Mouse (Mus musculus) layer of hippocampus, adult 2 months (tissue): ENCODE data around the gene Slc12a5. TPM values are rescaled to one million over a fixed set of nuclear protein-coding genes. Genes with fewer than 3 reads are reported as not detected.

Experiments used
- DNase-seq, 2 experiments: peaks; one replicate each; pipeline ENCODE4 v3.0.0; 2022; ENCODE audit warnings: low spot score in 2 of 2
- H3K27ac ChIP-seq: fragments of 200-600 bp; 2 replicates; pipeline ENCODE4 v1.8.1; 2022
- H3K4me3 ChIP-seq: fragments of 200-600 bp; 2 replicates; pipeline ENCODE4 v1.8.1; 2022; ENCODE audit warnings: mild to moderate bottlenecking
- CTCF ChIP-seq: fragments of 200-600 bp; conservative IDR thresholded peaks from 2 replicates; pipeline ENCODE4 v1.8.1; 2022; ENCODE audit warnings: antibody characterized with exemption, mild to moderate bottlenecking, moderate library complexity
- long read RNA-seq, 2 experiments: library from polyadenylated mRNA; stranded (forward); transcript quantifications; one replicate each; pipeline ENCODE4 v2.0.0; 2021; ENCODE audit warnings: borderline mapping rate in 2 of 2
- total RNA-seq, 2 experiments: library from RNA; stranded (reverse); gene quantifications; 2 replicates each; pipeline ENCODE4 v1.2.3; 2021

Slc12a5 gene
- total RNA-seq, result 100 to 1,000 TPM; 406 to 409 TPM
- long read RNA-seq, experiment 1, partial matches to known transcripts, result 38 of 72 reads
- long read RNA-seq, experiment 1, other reads (novel, unspliced or antisense), result 31 of 72 reads
- long read RNA-seq, experiment 2, partial matches to known transcripts, result 74 of 80 reads
- long read RNA-seq, experiment 2, other reads (novel, unspliced or antisense), result 2 of 80 reads

- no peak for TF ChIP-seq CTCF
- DNase-seq, result no peak
- peak within 1 kb of the TSS; percentile 77 for H3K27ac ChIP-seq
- peak within 1 kb of the TSS; percentile 64 for H3K4me3 ChIP-seq
These were observed at the start of gene Slc12a5 for GRCm38 (mm10) chr2:164960716-164961441. Gene Slc12a5 (plus strand): TSS chr2:164960802.

DNA sequence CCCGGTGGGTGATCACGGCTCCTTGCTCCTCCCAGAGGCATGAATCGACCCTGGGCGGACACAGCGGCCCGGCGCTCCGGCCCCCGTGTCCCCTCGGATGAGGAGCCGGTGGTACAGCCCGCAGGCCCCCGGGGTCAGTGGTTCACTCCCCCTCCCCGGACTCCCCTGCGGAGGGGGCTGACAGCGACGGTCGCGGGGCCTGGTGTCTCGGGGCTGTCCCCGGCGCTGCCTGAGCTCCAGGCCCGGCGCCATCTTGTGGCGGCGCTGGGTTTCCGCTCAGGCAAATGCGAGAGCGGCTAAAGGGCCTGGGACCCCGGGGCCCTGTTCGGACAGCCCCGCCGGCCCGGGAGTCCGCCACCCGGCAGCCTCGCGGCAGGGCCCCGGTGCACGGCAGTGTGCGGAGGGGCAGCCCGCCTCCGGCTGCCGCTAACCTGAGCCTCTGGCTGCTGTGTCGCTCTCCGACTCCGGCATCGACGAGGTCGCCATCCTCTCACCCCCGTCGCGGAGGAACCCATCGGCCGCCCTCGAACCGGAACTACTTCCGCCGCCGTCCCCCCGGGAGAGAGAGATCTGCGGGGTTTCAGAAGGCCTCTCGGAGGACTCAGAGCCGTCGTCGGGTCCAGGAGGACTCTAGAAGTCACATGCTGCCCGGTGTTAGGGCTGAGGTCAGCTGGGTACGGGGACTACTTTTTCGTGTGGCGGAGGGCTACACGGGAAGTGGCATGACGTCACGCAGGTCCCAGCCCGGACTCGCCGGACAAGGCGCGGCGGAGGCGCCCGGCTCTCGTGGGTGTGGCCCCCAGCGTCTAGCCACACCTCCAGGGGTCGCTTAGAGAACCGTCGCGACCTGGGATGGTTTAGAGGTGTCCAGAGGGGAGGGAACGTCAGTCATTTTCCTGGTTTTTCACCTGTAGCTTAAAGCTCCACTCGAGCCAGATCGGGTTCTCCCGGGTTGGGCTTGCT, 49.2 kb upstream of the Slc12a5 start, which contains the start of gene Zfp335:
Gene Zfp335, minus strand, starts transcription at position 672 of the 963 bp plus-strand sequence.
- H3K4me3 ChIP-seq, result peak within 1 kb of the TSS; percentile 96
- TF ChIP-seq CTCF, result peak; percentile 74
- H3K27ac ChIP-seq, result peak within 1 kb of the TSS; percentile 100
- DNase-seq, result peak; percentile 87 to 89

DNA sequence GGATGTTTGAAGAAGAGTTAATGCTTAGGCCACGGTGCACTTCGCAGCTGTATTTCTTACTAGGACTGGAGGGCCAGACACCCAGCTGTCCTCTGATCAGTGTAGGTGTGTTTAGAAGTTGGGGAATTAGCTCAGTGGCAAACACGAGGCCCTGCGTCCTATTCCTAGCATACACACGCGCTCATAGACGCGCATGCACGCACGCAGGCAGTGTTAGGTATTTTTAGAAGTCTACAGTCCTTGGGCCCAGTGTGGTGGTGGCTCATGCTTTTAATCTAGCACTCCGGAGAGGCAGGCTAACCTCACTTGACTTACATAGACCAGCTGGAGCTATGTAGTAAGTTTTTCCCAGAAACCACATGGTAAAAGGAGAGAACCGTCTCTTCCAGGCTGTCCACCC, 48.5 kb upstream of the Slc12a5 start:
- peak; percentile 50 to 55 for DNase-seq
- no peak for TF ChIP-seq CTCF
- Histone ChIP-seq H3K4me3 (peak overlapping the region; percentile 96), H3K27ac (peak overlapping the region; percentile 100)

DNA sequence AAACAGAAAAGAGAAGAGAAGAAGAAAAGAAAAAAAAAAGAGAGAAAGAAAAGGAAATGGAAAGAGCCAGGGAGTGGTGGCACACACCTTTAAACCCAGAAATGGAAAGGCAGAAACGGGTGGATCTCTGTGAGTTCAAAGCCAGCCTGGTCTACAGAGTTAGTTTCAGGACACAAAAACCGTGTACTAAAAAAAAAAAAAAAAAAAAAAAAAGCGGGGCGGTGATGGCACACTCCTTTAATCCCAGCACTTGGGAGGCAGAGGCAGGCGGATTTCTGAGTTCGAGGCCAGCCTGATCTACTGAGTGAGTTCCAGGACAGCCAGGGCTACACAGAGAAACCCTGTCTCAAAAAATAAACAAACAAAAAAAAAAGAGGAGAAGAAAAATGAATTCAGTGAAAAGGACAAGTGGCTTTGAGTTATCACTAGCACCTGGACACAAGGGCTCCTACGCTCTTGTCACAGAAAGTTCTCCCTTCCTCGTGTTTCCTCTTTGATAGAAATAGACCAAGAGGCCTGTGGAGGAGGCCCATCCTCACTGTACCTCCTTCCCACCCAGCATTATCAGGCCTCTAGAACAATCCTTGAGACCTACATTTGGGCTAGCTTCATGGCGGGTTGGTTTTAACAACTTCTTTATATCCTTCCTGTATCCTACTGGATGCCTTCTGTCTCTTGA, 47.7 kb upstream of the Slc12a5 start:
- Histone ChIP-seq H3K27ac (peak overlapping the region; percentile 100), H3K4me3 (peak overlapping the region; percentile 96; the same call in 1 of the 2 replicates)
- TF ChIP-seq CTCF, result no peak
- no peak for DNase-seq

- H3K27ac ChIP-seq, result peak overlapping the region; percentile 3; the same call in 1 of the 2 replicates
- no peak for TF ChIP-seq CTCF
- DNase-seq, result no peak
- no peak overlapping the region for H3K4me3 ChIP-seq
These were observed 47.2 kb upstream of the Slc12a5 start for GRCm38 (mm10) chr2:164913428-164913786.

DNA sequence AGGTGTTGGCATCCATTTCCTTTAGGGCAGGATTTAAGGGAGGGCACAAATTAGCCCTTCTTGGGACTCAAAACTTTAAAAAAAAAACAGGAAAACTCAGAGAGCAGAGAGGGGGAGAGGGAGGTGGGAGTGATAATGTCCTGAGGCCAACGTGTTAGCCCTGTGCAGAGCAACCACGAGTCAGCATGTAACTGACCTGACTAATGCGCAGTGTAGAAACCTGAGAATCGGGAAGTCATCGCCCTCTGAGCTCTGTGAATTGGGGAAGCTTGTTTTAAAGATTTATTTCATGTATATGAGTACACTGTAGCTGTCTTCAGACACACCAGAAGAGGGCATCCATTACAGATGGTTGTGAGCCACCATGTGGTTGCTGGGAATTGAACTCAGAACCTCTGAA, 43.8 kb upstream of the Slc12a5 start:
- H3K27ac ChIP-seq, result no peak overlapping the region
- no peak for TF ChIP-seq CTCF
- no peak overlapping the region for H3K4me3 ChIP-seq
- no peak for DNase-seq

- TF ChIP-seq CTCF, result no peak
- H3K27ac ChIP-seq, result no peak overlapping the region
- H3K4me3 ChIP-seq, result no peak overlapping the region
- DNase-seq, result no peak
These were observed 43.2 kb upstream of the Slc12a5 start for GRCm38 (mm10) chr2:164917371-164917770.

DNA sequence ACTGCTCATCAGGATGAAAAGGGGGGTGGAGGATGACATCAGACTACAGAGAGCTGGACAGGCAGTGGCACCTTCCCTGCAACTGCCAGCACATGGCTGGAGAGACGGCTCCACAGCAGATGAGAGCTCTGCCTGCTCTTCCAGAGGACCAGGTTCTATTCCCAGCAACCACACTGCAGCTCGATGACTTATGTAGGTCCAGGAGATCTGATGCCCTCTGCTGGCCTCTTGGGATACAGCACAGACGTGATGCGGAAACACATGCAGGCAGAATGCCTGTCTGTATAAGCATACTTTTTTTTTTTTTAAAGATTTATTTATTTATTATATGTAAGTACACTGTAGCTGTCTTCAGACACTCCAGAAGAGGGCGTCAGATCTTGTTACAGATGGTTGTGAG, 42.3 kb upstream of the Slc12a5 start:
- no peak overlapping the region for H3K27ac ChIP-seq
- H3K4me3 ChIP-seq, result no peak overlapping the region
- DNase-seq, result no peak
- peak; percentile 69 for TF ChIP-seq CTCF

DNA sequence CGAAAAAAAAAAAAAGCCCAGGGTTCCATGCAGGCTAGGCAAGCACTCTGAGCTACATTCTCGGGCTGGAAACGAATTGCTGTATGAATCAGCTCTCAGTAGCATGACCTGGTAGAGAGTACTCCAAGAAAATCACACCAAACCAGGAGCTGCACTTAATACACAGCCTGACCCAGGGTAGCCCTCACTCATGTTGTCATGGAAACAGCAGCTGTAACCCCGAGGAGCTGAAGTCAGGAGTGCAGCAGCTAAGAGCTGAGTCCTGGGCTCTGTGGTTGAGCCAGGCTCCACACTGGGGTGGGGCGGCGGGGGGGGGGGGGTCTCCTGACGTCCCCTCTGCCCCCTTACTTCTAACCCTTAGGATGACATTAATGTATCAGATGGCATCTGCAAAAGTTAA, 38.6 kb upstream of the Slc12a5 start:
- no peak overlapping the region for H3K27ac ChIP-seq
- no peak for DNase-seq
- TF ChIP-seq CTCF, result no peak
- no peak overlapping the region for H3K4me3 ChIP-seq

DNA sequence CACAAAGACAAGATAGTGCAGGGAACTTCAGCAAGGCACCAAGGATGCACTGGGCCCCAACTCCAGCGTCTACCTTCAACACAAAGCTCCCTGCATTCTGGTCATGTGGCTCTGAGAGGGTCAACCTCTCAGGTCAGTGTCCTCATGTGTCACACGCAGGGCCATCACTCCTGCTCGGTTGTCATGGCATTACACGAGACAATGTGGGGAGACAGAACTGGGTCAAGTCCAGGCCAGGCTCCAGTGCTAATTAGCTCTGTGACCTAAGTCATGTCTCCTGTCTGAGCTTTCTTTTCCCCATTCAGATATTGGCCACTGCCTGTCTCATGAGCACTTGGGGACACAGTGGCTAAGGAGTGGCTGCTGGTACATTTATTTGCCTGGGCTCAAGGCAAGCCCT, 37.3 kb upstream of the Slc12a5 start:
- no peak for DNase-seq
- Histone ChIP-seq H3K27ac (no peak overlapping the region), H3K4me3 (no peak overlapping the region)
- no peak for TF ChIP-seq CTCF

GRCm38 (mm10) chr2:164924100-164924857, 36.3 kb upstream of the Slc12a5 start:
- peak; percentile 96 for TF ChIP-seq CTCF
- DNase-seq, result peak; percentile 89 to 92
- H3K4me3 ChIP-seq, result no peak overlapping the region
- no peak overlapping the region for H3K27ac ChIP-seq
